Mouse (Mus musculus) adrenal gland (tissue): Measurements from ENCODE around the gene Gja5.

ENCODE experiments used
- intact Hi-C: fragments of 180-260 bp; cut with DNase I; formaldehyde crosslinking; loops from one replicate; pipeline ENCODE4 v1.15.1; 2025

The Gja5 gene

GRCm38 (mm10) chr3:96931261-96931681 is 26.8 kb downstream of the Gja5 start:
- intact Hi-C loops, result loop anchor here (10.0 kb wide), 1 partner anchor 654 kb away; no protein-coding TSS in a partner anchor

DNA sequence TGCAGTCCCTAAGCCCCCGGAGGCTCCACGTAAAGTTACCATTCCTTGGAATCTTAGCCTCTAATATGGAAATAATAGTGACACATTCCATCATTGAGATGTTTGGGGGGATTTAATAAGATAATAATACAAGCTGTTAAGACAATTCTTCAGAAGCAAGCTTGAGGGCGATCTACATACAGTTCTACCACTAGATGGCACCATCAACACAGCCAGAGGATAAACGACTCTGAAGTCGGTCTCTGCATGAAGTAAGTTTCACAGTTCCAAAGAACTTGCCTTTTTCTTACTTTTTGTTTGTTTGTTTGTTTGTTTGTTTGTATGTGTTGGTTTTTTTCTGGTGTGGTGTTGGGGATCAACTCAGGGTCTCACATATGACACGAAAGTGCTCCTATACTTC is 31.7 kb downstream of the Gja5 start:
- intact Hi-C loops, result loop anchor here (10.0 kb wide), 1 partner anchor 649 kb away; no protein-coding TSS in a partner anchor

DNA sequence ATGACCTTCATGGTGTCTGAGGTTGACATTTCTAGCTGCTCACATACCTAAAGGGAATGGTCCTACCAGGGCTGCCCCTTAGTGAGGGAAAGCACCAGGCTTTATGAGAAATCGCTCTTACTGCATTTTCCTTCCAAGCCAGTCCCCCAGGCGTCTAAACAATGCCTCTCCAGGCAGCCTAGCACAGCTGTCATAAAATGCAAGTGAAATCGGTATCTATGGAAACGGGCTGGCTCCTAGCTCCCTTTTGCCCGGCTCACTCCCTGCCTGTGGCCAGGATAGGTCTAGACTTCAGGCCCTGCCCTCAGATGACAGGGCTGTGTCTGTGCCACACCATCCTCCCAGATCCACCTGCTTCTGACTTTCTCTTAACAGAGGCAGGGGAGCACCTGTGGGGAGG is 33.1 kb downstream of the Gja5 start:
- intact Hi-C loops, result loop anchor here (1.0 to 10.0 kb wide), 4 partner anchors 139 to 647 kb away; no protein-coding TSS in a partner anchor

DNA sequence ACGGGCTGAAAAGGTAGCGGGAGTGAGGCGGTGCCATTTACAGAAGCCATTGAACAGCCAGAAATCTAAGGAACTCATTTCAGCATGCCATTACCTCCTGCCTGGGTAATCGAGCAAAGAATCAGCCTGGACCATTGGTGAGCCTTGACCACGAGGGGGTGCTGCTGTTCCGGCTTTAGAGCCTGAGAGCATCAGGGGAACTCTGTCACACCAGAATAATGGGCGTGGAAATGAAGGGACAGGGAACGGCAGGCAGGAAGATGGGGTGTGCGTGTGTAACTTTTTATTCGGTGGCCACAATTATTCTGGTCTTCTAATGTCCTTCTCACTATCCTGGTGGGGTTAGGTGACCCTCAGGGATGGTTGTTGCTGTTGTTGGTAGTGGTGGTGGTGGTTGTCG is 34.2 kb downstream of the Gja5 start:
- intact Hi-C loops, result loop anchor here (1.0 to 10.0 kb wide), 4 partner anchors 138 to 646 kb away; no protein-coding TSS in a partner anchor

- intact Hi-C loops, result no loop called here
Measured at GRCm38 (mm10) chr3:96942706-96943105, 38.2 kb downstream of the Gja5 start.

GRCm38 (mm10) chr3:96953489-96954233 is 49.2 kb downstream of the Gja5 start:
- intact Hi-C loops, result no loop called here

DNA sequence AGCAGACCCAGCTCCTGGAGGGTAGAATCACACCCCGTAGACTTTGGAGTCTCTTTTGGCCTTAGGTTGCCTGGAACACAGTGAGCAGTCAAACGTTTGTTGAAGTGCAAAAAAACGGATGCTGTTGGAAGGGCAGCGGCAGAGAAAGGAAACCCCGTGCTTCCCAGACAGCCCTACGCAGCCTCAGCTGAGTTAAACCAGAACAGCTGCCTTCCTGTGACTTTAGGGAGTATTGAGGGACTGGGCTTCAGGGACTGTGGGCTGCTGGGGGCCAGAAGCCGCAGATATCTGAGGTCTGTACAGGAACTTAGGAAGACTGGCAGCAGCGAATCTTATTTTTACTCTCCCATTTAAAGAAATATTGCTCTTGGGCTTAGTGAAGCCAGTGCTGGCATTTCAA is 56.1 kb downstream of the Gja5 start:
- intact Hi-C loops, result no loop called here

DNA sequence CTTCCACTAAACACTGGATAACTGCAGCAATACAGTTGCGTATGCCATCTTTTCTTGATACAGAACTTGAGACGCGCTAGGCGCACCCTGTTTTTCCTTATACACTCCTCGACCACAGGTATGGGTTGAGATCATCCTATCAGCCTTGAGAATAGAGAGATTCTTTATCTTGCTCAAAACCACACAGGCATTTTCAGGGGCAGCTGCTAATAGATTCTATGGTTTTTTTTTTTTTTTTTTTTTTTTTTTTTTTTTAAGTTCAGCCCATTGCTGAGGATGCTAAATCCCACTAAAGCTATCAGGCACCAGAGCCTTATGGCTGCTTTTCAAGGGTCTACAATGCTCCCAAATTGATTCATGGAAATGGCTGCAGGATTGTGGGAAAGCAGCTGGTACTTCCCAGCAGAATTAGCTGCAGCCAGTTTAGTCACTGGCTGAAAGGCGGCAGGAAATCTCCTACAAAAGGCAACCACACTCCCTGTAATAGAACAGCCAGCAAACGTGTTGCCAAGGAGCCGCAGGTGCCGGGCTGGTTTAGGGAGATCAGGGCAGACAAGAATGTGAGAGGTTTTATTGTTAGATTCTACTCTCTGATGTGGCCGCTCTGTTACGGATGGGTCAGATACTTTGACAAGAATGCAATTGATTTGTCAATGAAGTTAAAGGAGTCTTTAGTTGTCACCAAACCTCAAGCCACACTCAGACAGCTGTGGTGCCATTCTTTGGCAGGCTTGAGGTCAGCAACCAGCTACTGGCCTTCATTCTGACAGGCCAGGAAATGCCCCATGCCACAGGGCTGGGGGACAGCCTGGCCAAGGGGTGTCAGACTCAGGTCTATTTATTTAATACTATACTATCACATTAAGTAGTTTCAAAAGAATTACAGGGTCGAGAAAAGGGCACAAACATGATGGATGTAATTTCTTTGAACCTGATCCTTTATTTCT is 58.9 kb downstream of the Gja5 start:
- intact Hi-C loops, result no loop called here

DNA sequence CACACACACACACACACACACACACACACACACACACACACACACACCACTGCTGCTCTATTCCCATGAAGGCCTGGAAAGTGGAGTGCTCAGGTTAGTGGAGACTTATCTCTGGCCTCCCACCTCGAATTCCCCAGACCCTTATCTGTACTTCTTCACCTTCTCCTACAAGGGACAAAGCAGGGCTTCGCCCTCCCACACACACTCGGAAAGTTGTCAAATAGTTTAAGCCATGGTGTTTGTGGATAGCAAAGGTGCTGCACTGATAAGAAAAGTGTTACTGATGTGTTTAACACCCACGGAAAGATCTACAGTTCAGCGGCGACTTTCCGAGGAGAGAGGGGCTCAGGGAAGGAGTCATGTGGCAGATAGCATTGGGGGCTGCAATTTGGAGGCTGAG is 66.5 kb downstream of the Gja5 start:
- intact Hi-C loops, result no loop called here

- intact Hi-C loops, result no loop called here
Measured at GRCm38 (mm10) chr3:96974467-96974866, 70.0 kb downstream of the Gja5 start.

GRCm38 (mm10) chr3:96975628-96976027 is 71.1 kb downstream of the Gja5 start:
- intact Hi-C loops, result no loop called here

DNA sequence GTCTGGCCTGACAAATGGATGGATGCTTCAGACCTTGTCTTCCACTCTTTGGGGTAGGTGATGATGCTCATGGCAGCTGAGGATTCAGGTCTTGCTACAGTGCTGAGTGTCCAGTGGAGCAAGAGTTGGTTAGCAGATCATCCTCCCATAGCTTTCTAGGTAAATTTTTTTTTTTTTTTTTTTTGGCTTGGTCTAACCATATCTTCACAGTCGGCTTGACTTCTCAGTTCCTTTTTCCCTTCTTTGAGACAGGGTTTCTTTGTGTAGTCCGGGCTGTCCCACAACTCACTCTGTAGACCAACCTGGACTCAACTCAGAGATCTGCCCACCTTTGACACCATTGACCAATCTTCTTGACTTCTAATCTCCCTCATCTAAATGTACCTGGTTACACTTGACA is 73.0 kb downstream of the Gja5 start:
- intact Hi-C loops, result no loop called here

- intact Hi-C loops, result no loop called here
Measured at GRCm38 (mm10) chr3:96978469-96978868, 74.0 kb downstream of the Gja5 start.

DNA sequence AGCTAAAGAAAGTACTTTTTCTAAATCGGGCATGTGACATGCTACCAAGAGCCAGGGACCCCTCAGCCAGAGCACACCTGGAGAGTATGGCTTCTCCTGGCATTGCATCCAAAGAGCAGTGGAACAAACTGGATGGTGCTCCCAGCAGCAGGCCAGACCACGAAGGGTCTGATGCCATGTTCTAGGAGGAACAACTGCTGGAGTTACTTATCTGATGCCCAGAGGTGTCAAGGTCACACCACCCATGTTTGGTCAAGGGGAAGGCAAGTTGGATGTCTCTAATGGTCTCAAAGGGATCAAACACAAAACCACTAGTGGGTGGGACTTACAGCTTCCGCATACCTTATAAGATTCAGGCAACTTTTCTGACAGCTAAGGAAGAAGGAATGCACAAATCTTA is 74.5 kb downstream of the Gja5 start:
- intact Hi-C loops, result no loop called here

- intact Hi-C loops, result no loop called here
Measured at GRCm38 (mm10) chr3:96981833-96982232, 77.3 kb downstream of the Gja5 start.

GRCm38 (mm10) chr3:96982666-96983065 is 78.2 kb downstream of the Gja5 start:
- intact Hi-C loops, result no loop called here

DNA sequence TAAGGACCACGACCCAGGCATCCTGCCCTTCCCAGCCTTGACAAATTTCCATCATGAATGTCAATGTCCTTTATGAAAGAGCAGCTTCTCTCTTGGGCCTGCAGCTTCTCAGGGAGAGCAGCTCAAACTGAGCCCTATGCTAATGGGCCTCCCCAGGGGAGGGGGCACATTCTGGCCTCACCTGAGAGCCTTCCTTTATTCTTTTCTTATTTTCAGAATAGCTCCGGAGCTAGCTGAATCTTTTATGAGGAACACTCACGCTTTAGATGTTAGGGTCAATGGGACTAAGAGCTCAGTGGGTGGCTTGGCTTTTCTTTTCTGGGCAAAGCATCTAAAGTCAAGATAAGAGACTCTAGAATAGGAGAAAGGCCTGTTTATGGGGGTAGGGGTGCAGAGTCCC is 88.0 kb downstream of the Gja5 start:
- intact Hi-C loops, result no loop called here

GRCm38 (mm10) chr3:96997770-96998169 is 93.3 kb downstream of the Gja5 start:
- intact Hi-C loops, result no loop called here

- intact Hi-C loops, result no loop called here
Measured at GRCm38 (mm10) chr3:97003111-97003510, 98.6 kb downstream of the Gja5 start.

GRCm38 (mm10) chr3:97004509-97004908 is 100.0 kb downstream of the Gja5 start:
- intact Hi-C loops, result no loop called here

GRCm38 (mm10) chr3:97007010-97007448 is 102.5 kb downstream of the Gja5 start:
- intact Hi-C loops, result no loop called here

DNA sequence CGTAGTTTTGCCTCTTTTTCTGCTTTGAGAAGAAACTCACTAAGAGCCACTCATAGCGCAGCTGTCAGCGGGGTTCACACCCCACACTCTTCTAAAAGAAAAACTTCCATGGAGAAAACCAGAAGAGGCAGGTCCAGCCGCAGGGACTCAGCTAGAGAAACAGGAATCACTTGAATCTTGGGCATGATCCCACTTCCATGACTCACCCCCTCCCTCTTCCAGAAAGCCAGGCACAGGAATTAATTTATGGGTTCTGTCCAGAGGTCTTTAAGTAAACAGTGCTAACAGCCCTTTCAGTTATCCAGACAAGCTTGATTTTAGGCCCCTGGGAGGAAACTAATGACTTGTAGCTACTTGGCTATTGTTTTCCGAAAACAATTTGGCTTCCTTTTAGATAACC is 120.7 kb downstream of the Gja5 start:
- intact Hi-C loops, result no loop called here
